Mouse (Mus musculus): ENCODE data around the gene Vmn1r185. TPM values are rescaled to one million over a fixed set of nuclear protein-coding genes. Genes with fewer than 3 reads are reported as not detected.
"Not testable (repeated sequence)": the region's sequence is repeated elsewhere in the genome, so short reads cannot be mapped to it uniquely, and the experiment has no call there.

Vmn1r185 gene
- polyA plus RNA-seq (2015; fragmentation: Nextera tagmentation; extraction: Ambion mirVana) = not detected in 2 replicates

- 58% methylated on average over 1 of the region's 1 CpGs for WGBS
- not testable (repeated sequence) for H3K27ac ChIP-seq, H3K4me2 ChIP-seq
Observed at GRCm38 (mm10) chr7:26618364-26618763, at the start of gene Vmn1r185. Gene Vmn1r185 (minus strand): TSS chr7:26618464.

GRCm38 (mm10) chr7:26667466-26667865, 49.2 kb upstream of the Vmn1r185 start:
- H3K4me2 ChIP-seq; H3K9me3 ChIP-seq (replicated peaks); H3K27me3 ChIP-seq; H3K4me1 ChIP-seq (replicated peaks); H3K27ac ChIP-seq; H3K36me3 ChIP-seq; H3K9ac ChIP-seq; ATAC-seq (replicated peaks; ENCODE audit: insufficient number of reproducible peaks, insufficient read depth, low FRiP score, low read depth); H3K4me3 ChIP-seq: not testable (repeated sequence)
- 23% methylated on average over 2 of the region's 2 CpGs for WGBS

More at GRCm38 (mm10) chr7:26618364-26618763, at the start of gene Vmn1r185:
- not testable (repeated sequence) for H3K27me3 ChIP-seq; H3K4me1 ChIP-seq (replicated peaks); H3K4me3 ChIP-seq; H3K9me3 ChIP-seq (replicated peaks); H3K9ac ChIP-seq; ATAC-seq (replicated peaks; ENCODE audit: insufficient number of reproducible peaks, insufficient read depth, low FRiP score, low read depth); H3K36me3 ChIP-seq

- Histone ChIP-seq H3K4me3 (no peak overlapping the region), H3K27ac (no peak overlapping the region), H3K4me2 (no peak overlapping the region), H3K27me3 (no peaks in the 10 kb centered on the region), H3K36me3 (no peaks in the 10 kb centered on the region), H3K4me1 (replicated peaks) (no peaks in the 10 kb centered on the region), H3K9ac (no peak overlapping the region), H3K9me3 (replicated peaks) (no peaks in the 10 kb centered on the region; the same call in 1 of the 2 replicates)
- WGBS = 76% methylated on average over 5 of the region's 5 CpGs
- ATAC-seq (replicated peaks; ENCODE audit: insufficient number of reproducible peaks, insufficient read depth, low FRiP score, low read depth) = no peak
Observed at GRCm38 (mm10) chr7:26666011-26666410, 47.7 kb upstream of the Vmn1r185 start.

- no peak overlapping the region for H3K27ac ChIP-seq
- no peak overlapping the region for H3K4me2 ChIP-seq
- no peaks in the 10 kb centered on the region for H3K4me1 ChIP-seq (replicated peaks)
- no peak for ATAC-seq (replicated peaks; ENCODE audit: insufficient number of reproducible peaks, insufficient read depth, low FRiP score, low read depth)
- no peaks in the 10 kb centered on the region for H3K27me3 ChIP-seq
- 61% methylated on average over 1 of the region's 1 CpGs for WGBS
- no peak overlapping the region for H3K4me3 ChIP-seq
- H3K9ac ChIP-seq = no peak overlapping the region
- H3K9me3 ChIP-seq (replicated peaks) = no peaks in the 10 kb centered on the region
- no peaks in the 10 kb centered on the region for H3K36me3 ChIP-seq
Observed at GRCm38 (mm10) chr7:26589774-26590173, 28.5 kb downstream of the Vmn1r185 start.

GRCm38 (mm10) chr7:26589077-26589476, 29.2 kb downstream of the Vmn1r185 start:
- H3K9me3 ChIP-seq (replicated peaks) = no peaks in the 10 kb centered on the region
- H3K9ac ChIP-seq = no peak overlapping the region
- H3K4me2 ChIP-seq = no peak overlapping the region
- H3K4me3 ChIP-seq = no peak overlapping the region
- no peak overlapping the region for H3K27ac ChIP-seq
- no peak for ATAC-seq (replicated peaks; ENCODE audit: insufficient number of reproducible peaks, insufficient read depth, low FRiP score, low read depth)
- no peaks in the 10 kb centered on the region for H3K27me3 ChIP-seq
- no peaks in the 10 kb centered on the region for H3K4me1 ChIP-seq (replicated peaks)
- no peaks in the 10 kb centered on the region for H3K36me3 ChIP-seq

Other genes with a start within 250 kb of the Vmn1r185 start
- not detected in 2 replicates for gene Nlrp9c, start 214.8 kb downstream of the Vmn1r185 start, polyA plus RNA-seq (2015; fragmentation: Nextera tagmentation; extraction: Ambion mirVana)
- gene Nlrp4a, start 183.4 kb downstream of the Vmn1r185 start, polyA plus RNA-seq (2015; fragmentation: Nextera tagmentation; extraction: Ambion mirVana) = not detected in 2 replicates
- gene Nlrp9a, start 83.4 kb downstream of the Vmn1r185 start, polyA plus RNA-seq (2015; fragmentation: Nextera tagmentation; extraction: Ambion mirVana) = not detected in 2 replicates
- not detected in 2 replicates for gene Cyp2b23, start 68.0 kb upstream of the Vmn1r185 start, polyA plus RNA-seq (2015; fragmentation: Nextera tagmentation; extraction: Ambion mirVana)
- not detected in 2 replicates for gene Cyp2b19, start 138.7 kb upstream of the Vmn1r185 start, polyA plus RNA-seq (2015; fragmentation: Nextera tagmentation; extraction: Ambion mirVana)
- gene Cyp2g1, start 190.4 kb upstream of the Vmn1r185 start, polyA plus RNA-seq (2015; fragmentation: Nextera tagmentation; extraction: Ambion mirVana) = not detected in 2 replicates
- 0.11 TPM in 1 of 2 replicates, not detected in the other for gene Cyp2a5, start 216.8 kb upstream of the Vmn1r185 start, polyA plus RNA-seq (2015; fragmentation: Nextera tagmentation; extraction: Ambion mirVana)

Data from heart, embryonic 15.5 days (tissue).